Mouse (Mus musculus): ENCODE results near the gene Cdr2.
"Not testable (repeated sequence)": the region's sequence is repeated elsewhere in the genome, so short reads cannot be mapped to it uniquely, and the experiment has no call there.

Gene Cdr2

DNA sequence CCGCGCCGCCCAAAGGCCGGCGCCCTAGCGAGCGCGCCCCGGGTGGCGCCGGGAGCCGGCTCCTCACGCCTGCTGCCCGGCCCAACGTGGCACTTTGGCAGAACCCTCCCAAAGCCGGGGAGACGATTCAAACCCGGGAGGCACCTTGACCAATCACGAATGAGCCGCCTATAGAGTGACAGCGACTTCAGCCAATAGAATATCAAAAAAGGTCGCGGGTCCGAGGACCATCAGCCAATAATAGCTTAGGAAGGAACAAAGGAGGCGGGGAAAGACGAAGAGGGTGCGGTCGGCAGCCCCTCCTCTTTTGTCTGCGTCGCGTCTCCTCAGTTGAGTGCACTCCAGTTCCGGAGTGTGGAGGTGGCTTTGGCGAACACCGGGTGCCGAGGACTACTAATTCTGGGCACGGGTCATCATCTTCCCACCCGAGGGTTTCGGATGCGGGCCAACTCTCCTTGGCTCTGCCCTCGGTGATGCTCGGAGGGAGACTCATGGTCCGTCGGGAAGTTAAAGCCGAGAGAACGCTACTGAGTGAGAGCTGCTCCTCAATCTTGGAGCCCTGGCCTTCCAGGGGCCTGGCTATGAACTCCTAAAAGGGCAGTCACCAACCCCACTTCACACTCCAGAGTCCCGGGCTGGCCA lies at the start of gene Cdr2, which contains the start of gene Mfsd13b:
Gene Cdr2, minus strand, starts transcription at position 113 of the 642 bp plus-strand sequence.
Gene Mfsd13b, plus strand, starts transcription at position 310 of the 642 bp plus-strand sequence.
- DNase-seq, result peak; percentile 96

DNA sequence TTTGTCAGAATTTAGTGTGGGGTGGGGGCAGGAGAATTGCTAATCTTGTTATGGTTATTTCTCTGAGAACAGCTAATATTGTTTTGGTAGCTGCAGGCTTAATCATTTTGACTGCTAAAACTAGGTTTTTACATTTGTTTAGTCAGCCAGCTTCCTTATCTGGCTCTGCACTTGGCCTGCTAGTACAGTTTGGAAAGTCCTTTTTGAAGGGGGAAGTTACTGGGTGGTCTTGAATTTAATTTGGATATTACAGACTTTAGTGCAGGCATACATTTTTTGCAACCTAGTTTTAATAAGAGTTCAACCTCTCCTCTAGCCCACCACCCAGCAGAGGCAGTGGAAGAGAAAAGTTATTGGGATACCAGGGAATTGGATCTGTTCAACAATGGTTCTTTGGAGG lies 47.8 kb upstream of the Cdr2 start:
- not testable (repeated sequence) for DNase-seq

DNA sequence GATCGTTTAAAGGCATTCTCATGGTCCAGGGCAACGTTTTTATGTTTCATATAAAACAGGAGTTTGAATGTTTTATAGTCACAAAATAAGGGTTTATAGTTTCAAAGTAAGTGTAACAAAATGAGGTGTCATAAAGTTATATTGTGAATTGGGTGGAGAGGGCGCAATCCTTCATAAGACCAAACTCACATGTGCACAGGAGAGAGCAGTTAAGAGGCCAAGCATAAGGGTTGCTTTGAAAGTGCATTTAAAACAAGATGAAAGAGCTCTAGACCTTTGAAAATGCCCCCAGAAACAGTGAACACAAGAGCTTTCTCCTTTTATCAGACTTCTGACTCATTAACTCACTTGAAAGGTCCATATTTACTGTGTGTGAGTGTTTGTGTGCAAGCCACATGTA lies 44.2 kb upstream of the Cdr2 start:
- no peak for DNase-seq

DNA sequence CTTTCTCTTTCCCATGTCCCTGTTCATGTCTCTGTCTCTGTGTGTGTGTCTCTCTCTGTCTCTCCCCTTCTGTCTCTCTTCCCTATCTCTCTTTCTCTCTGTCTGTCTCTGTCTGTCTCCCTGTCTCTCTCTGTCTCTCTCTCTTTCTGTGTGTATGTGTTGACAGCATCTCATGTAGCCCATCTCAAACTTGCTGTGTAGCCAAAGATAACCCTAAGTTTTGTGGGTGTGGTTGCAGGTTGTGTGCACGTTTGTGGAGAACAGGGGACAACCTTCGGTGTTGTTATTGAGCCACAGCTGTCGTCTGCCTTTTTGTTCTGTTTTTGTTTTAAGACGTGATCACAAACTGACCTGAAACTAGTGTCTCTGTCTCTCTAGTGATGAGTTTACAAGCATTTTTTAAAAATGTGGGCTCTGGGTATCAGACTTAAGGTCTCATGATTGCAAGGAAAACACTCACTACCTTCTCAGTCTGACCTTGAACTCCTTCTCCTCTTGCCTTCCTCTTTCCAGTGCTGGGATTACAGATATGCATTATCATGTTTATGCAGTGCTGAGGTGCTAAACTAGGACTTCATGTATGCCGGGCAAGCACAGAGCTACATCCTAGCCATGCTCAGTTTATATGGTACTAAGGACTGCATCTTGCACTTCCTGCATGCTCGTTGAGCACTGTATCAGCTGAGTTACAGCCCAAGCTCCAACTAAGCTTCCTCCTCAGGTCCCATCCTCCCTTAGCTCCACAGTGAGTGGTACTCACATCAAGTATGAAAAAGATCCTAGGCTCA lies 43.3 kb upstream of the Cdr2 start:
- DNase-seq, result no peak

DNA sequence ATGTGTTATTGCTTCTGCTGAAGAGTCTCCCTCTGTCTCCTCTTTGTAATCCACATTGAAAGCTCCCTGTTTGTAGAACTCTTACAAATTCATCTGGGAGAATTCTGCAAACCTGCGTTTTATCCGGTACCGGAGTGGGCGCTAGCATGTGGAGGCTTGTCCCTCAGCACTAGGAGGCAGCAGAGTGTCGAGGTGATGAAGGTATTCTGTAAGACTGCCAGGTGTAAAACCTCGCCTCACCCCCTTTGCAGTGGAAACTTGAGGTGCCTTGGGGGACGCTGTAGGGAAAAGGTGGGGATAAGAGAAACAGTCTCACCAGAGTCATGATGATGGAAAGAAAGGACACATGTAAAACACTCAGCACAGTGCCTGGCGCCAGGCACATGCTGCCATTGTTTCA lies 38.2 kb upstream of the Cdr2 start:
- peak; percentile 28 for DNase-seq

DNA sequence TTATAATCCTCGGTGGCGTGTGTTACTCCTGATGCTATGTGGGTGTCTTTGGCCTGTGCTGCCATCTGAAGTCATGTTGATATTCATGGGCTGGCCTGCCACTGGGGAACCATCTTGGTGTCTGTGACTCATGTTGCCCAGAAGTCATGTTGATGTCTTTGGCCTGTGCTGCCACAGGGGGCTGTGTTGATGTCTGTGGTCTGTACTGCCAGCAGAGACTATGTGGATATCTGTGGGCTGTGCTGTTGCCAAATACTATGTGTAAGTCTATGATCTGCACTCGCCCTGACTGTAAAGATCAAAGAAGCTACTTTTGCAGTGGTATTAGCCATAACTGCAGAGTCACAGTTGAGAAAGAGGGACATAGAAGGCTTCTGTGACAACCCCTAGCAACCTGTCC lies 36.7 kb upstream of the Cdr2 start:
- no peak for DNase-seq

- DNase-seq, result no peak
Observed at GRCm38 (mm10) chr7:121014486-121014885, 32.4 kb upstream of the Cdr2 start.

DNA sequence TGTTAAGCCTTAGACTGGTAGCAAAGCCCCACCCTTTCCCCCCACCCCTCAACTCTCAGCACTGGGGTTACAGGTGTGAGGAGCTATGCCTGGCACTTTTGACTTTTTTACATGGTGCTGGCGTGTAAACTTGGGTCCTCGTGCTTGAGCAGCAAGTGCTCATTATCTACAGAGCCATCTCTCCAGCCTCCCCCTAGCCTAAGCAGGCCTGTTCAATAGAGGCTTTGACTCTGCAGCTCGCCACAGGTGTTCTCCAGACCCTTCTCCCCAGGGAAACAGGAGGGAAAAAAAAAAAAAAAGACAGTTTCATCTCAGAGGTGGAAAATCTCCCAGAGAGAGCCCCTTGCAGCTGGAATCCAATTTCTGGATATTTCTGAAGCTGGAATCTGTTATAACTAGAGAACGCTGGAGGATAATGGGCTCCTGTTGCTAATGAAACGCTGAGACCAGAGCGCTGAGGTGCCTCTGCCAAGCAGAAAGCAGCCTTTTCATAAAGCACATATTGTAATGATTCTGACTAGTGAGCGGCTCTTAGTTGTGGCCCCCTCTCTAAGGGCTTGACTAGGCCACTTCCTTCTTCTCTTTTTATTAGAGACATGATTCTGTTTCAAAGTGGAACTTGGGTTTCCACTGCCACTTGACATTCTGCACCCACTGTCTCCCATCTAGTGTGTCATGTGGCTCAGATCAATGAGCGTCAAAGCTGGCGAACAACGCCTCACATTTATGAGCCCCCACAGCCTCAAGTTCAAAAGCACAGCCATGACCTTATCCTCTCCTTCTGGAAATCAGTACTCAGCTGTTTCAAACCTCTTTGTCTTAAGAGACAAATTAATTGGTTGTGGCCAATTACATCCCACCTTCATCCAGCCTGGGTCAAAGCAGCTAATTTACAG lies 29.9 kb upstream of the Cdr2 start:
- no peak for DNase-seq

DNA sequence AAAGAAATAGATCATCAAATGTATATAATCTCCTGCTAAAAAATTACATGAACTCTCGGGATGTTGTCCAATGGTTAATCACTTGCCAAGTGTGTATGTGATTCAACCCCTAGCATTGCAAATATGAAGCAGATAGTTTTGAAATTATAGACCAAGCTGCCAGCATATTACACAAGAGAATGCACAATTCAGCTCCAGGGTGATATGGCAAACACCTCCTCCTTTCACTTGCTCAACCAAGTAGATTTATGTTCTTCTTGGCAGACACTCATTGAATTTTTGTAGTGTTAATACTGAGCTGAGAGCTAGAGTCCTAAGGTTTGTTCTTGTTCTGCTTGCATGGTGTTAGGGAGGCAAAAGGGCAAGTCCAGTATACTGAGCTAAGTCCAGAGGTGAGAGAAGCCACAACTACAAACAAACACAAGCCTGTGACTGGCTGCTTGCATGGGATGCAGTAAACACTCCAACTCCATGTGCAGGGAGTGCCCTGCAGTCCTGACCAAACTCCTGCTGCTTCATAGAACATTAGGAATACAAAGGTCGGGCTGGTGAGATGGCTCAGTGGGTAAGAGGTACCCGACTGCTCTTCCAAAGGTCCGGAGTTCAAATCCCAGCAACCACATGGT lies 21.8 kb upstream of the Cdr2 start:
- DNase-seq, result no peak

- no peak for DNase-seq
Observed at GRCm38 (mm10) chr7:121002407-121002928, 20.4 kb upstream of the Cdr2 start.

DNA sequence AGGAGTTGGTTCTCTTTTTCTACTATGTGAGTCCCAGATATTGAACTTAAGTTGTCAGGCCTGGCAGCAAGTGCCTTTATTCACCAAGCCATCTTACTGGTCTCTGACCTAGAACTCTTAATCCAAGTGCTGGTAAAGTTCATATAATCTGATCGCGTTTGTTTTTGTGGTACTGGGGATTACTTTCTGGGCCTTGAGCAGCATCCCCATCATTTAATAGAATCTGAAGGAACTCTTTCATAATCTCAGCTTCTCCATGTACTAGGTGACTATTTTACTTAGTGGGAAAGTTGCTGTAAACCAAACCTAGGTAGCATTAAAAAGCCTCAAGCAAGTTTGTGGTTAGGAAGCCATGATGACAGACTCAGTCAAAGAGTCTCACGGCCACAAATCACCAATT lies 19.8 kb upstream of the Cdr2 start:
- DNase-seq, result no peak

- DNase-seq, result no peak
Observed at GRCm38 (mm10) chr7:121000065-121000822, 18.1 kb upstream of the Cdr2 start.

DNA sequence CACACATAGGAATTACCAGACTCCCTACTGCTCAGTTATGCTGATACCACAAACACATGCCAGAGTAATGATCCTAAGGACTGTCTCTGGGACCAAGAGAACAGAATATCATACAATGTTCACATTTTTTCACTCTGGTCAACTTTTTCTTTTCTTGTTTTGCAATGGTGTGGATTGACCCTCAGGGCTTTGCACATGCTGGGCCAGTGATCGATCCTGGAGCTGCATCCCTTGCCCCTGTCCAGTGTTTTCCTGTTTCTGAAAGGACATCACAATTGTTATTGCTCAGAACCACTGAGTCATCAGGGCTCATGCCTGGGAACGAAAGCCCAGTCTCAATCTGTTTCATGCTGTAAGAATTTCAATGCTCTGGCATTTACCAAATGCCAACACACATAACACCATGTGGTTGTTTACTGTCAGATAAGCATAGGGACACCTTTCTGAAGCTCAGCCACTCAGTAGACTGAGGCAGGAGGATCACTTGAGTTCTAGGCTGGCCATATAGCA lies 17.0 kb upstream of the Cdr2 start:
- no peak for DNase-seq

- DNase-seq, result no peak
Observed at GRCm38 (mm10) chr7:120991191-120991590, 9.1 kb upstream of the Cdr2 start.

DNA sequence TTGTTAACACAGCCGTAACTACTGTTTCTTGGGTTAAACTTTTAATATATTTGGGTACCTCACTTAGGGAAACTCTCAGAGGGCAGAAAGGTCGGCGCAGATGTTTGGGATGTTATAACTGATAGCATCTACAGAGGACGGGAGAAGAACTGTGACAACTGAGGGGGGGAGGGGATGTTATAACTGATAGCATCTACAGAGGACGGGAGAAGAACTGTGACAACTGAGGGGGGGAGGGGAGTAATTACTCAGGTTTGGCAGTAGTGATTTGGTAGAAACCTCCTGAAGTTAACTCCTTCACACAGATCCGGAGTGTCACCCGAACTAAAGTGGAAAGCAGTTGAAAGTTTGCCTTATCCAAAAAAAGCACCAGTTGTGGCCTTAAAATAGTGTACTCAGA lies 856 bp upstream of the Cdr2 start:
- DNase-seq, result no peak

DNA sequence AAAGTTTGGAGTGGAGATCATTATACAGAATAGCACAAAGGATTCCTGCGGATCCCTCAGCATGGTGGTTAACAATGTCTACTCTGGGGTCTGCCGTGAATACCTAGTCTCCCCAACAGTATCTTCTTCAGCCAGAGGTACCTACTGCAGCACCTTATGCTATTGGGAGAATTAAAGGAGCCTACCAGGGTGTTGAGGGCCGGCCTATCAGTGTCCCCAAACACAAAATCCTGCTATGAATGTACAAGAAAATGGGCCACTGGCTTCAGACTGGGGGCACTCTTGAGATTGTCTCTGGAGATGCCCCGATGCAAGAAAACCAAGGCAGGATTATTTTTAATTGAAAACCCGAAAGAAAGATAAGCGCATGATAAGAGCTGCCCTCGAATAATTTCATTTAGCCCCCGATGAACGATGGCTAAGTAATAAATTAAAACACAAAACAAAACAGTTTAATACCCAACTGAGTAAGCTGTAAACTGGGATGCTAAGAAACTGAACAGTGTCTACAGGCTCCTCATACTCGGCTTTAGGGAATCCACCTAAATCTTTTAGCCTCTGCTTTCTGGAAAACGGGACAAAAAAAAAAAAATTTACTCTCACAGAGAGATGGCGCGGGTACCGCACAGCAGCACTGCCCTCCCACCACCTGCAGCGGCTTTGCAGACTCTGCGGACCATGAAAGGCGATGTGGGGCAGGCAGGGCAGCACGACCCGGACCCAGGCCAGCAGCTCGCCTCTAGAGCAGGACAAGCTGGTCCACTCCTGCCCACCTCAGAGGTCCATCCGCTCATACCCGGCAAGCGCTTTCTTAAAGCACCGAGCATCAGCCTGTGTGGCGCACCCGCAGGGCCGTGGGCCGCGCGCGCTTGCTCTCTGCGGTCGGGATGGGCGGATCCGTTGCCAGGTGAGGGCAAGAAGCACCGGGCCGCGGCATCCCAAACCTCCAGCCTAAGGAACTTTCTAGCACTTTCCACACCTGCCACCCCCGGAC lies 884 bp downstream of the Cdr2 start:
- DNase-seq, result peak; percentile 35

GRCm38 (mm10) chr7:120980041-120980440 lies 2.1 kb downstream of the Cdr2 start:
- DNase-seq, result no peak

GRCm38 (mm10) chr7:120977063-120977462 lies 5.0 kb downstream of the Cdr2 start:
- DNase-seq, result no peak

- no peak for DNase-seq
Observed at GRCm38 (mm10) chr7:120974001-120974400, 8.1 kb downstream of the Cdr2 start.

DNA sequence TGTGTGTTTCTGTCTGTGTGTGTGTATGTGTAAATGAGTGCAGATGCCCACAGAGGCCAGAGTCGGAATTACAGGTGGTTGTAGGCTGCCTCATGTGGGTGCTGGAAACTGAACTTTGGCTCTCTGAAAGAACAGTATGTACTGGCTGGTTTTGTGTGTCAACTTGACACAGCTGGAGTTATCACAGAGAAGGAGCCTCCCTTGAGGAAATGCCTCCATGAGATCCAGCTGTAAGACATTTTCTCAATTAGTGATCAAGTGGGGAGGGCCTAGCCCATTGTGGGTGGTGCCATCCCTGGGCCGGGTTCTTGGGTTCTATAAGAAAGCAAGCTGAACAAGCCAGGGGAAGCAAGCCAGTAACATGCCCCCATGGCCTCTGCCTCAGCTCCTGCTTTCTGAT lies 9.6 kb downstream of the Cdr2 start:
- DNase-seq, result not testable (repeated sequence)

All from right cerebral cortex, adult 18-20 months (tissue).